Mouse (Mus musculus) intestine, embryonic 14.5 days (tissue): ENCODE results near the gene Cfap36. TPM values are rescaled to one million over a fixed set of nuclear protein-coding genes. Genes with fewer than 3 reads are reported as not detected.

ENCODE experiments used
- ATAC-seq: fragments of 200-750 bp; cut with Nextera tagmentation; replicated peaks from 2 replicates; pipeline ENCODE4 v1.8.0; 2017; ENCODE audit warnings: low read depth, moderate number of reproducible peaks, moderate TSS enrichment, moderate library complexity; ENCODE audit not compliant: low FRiP score, low TSS enrichment
- DNase-seq: peaks from one replicate; pipeline ENCODE4 v3.0.0-alpha.2; 2018; ENCODE audit warnings: low spot score
- H3K27ac ChIP-seq: fragments of 300-500 bp; sonication (generic); 2 replicates; pipeline ENCODE4 v1.5.1; 2014; ENCODE audit warnings: low read depth, mild to moderate bottlenecking, control low read depth
- H3K27me3 ChIP-seq: fragments of 300-500 bp; sonication (generic); replicated peaks from 2 replicates; pipeline ENCODE4 v1.6.1; 2014; ENCODE audit warnings: low read length, control low read depth; ENCODE audit not compliant: control insufficient read depth, insufficient read depth
- H3K36me3 ChIP-seq: fragments of 300-500 bp; sonication (generic); 2 replicates; pipeline ENCODE4 v1.6.1; 2014; ENCODE audit warnings: low read length, control low read depth; ENCODE audit not compliant: control insufficient read depth, insufficient read depth
- H3K4me1 ChIP-seq: fragments of 300-500 bp; sonication (generic); replicated peaks from 2 replicates; pipeline ENCODE4 v1.6.1; 2014; ENCODE audit warnings: low read length, control low read depth, mixed read lengths; ENCODE audit not compliant: control insufficient read depth, insufficient read depth
- H3K4me2 ChIP-seq: fragments of 300-500 bp; sonication (generic); 2 replicates; pipeline ENCODE4 v1.6.1; 2014; ENCODE audit warnings: low read length
- H3K4me3 ChIP-seq: fragments of 300-500 bp; sonication (generic); 2 replicates; pipeline ENCODE4 v1.5.1; 2014; ENCODE audit warnings: low read depth, low read length, control low read depth, mixed read lengths
- H3K9ac ChIP-seq: fragments of 300-500 bp; sonication (generic); 2 replicates; pipeline ENCODE4 v1.6.1; 2014; ENCODE audit warnings: mild to moderate bottlenecking, low read length
- H3K9me3 ChIP-seq: fragments of 300-500 bp; sonication (generic); 2 replicates; pipeline ENCODE4 v1.6.1; 2016; ENCODE audit warnings: low read length, control low read depth; ENCODE audit not compliant: control insufficient read depth
- WGBS: fragments of 180-500 bp; shearing (Covaris S2); extraction: QIAGEN DNeasy Blood & Tissue Kit; methylation state at CpG from one replicate; pipeline ENCODE4 v1.1.7; 2014; 5-methylcytosine and 5-hydroxymethylcytosine counted together
- polyA plus RNA-seq: library from polyadenylated mRNA; unstranded; fragments of >200 nt; fragmentation: Nextera tagmentation; extraction: Ambion mirVana; gene quantifications from 2 replicates; pipeline ENCODE4 v1.2.1, GENCODE M21; 2014

Gene Cfap36
- polyA plus RNA-seq = 38.9 and 41.9 TPM in 2 replicates

DNA sequence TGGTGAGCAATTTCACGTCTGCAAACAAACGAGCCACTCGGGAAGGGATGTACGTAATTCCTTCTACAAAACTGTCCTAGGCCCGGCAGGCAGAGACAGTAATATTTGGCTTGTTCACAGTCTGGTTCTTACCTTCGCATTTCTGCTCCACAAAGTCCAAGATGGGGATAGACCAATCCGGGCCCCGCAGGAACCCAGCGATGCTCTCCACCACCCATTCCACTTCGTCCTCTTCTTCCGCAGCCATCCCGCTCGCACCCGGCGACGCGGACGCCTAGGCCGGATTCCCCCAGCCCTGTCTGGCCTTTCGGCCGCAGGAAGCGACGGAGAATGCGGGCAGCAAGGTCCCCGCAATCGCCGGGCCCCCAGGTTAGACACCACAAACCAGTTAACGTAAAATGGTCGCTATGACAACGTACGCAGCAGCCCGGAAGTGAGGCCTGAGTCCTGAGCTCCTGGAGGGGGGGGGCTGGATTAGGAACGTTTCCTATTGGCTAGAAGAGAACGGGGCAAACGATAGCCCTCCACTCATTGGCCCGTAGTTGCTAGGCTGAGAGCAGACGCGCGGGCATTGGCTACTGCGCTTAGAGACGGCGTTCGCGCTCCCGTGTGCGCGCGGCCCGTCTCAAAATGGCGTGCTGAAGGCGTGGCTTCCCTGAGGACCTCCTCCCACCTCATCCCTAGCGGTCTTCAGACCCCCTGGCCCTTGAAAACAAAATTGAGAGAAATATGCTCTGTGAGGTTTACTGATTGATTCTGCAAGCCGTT lies at the start of gene Cfap36:
Gene Cfap36 (minus strand): TSS at position 527 of the 768 bp plus-strand sequence.
- Histone ChIP-seq H3K27me3 (no peaks in the 10 kb centered on the region), H3K36me3 (peaks cover 18% of the 10 kb centered on the region), H3K4me3 (peak within 1 kb of the TSS; percentile 90), H3K4me1 (peaks cover 10% of the 10 kb centered on the region), H3K27ac (peak within 1 kb of the TSS; percentile 39; the same call in 1 of the 2 replicates), H3K9me3 (no peaks in the 10 kb centered on the region), H3K4me2 (peak within 1 kb of the TSS; percentile 62), H3K9ac (peak within 1 kb of the TSS; percentile 51)
- under 1% methylated on average over 53 of the region's 53 CpGs for WGBS
- DNase-seq = peak; percentile 91
- ATAC-seq = peak; percentile 100

GRCm38 (mm10) chr11:29287305-29287704 lies 40.1 kb upstream of the Cfap36 start:
- no peak for ATAC-seq
- Histone ChIP-seq H3K4me2 (no peak overlapping the region), H3K4me1 (no peaks in the 10 kb centered on the region), H3K27ac (no peak overlapping the region), H3K27me3 (no peaks in the 10 kb centered on the region), H3K36me3 (no peaks in the 10 kb centered on the region), H3K9me3 (no peaks in the 10 kb centered on the region), H3K9ac (no peak overlapping the region), H3K4me3 (no peak overlapping the region)
- DNase-seq = no peak

- ATAC-seq (no peak), DNase-seq (no peak)
- no peak overlapping the region for H3K4me3 ChIP-seq
- no peak overlapping the region for H3K9ac ChIP-seq
- no peaks in the 10 kb centered on the region for H3K9me3 ChIP-seq
- H3K4me2 ChIP-seq = no peak overlapping the region
- H3K27me3 ChIP-seq = no peaks in the 10 kb centered on the region
- no peaks in the 10 kb centered on the region for H3K36me3 ChIP-seq
- H3K27ac ChIP-seq = no peak overlapping the region
- no peaks in the 10 kb centered on the region for H3K4me1 ChIP-seq
Measured at GRCm38 (mm10) chr11:29286040-29286439, 38.8 kb upstream of the Cfap36 start.

GRCm38 (mm10) chr11:29274758-29275157 lies 27.5 kb upstream of the Cfap36 start:
- Histone ChIP-seq H3K4me3 (no peak overlapping the region), H3K4me1 (no peaks in the 10 kb centered on the region), H3K36me3 (no peaks in the 10 kb centered on the region), H3K27ac (no peak overlapping the region), H3K9me3 (peaks cover 5% of the 10 kb centered on the region; the same call in 1 of the 2 replicates), H3K9ac (no peak overlapping the region), H3K27me3 (no peaks in the 10 kb centered on the region), H3K4me2 (no peak overlapping the region)
- no peak for ATAC-seq
- WGBS = 82% methylated on average over 3 of the region's 3 CpGs
- no peak for DNase-seq

- 32% methylated on average over 3 of the region's 3 CpGs for WGBS
- DNase-seq (peak; percentile 64), ATAC-seq (no peak; the same call in 1 of the 2 replicates)
- no peaks in the 10 kb centered on the region for H3K27me3 ChIP-seq
- H3K27ac ChIP-seq = no peak overlapping the region
- peaks cover 5% of the 10 kb centered on the region; the same call in 1 of the 2 replicates for H3K9me3 ChIP-seq
- no peaks in the 10 kb centered on the region for H3K4me1 ChIP-seq
- no peaks in the 10 kb centered on the region for H3K36me3 ChIP-seq
- H3K4me2 ChIP-seq = no peak overlapping the region
- H3K9ac ChIP-seq = no peak overlapping the region
- H3K4me3 ChIP-seq = no peak overlapping the region
Measured at GRCm38 (mm10) chr11:29267824-29268223, 20.6 kb upstream of the Cfap36 start.

- DNase-seq (no peak), ATAC-seq (no peak)
- no peak overlapping the region for H3K27ac ChIP-seq
- H3K4me2 ChIP-seq = no peak overlapping the region
- 83% methylated on average over 1 of the region's 1 CpGs for WGBS
- H3K9ac ChIP-seq = no peak overlapping the region
- H3K27me3 ChIP-seq = no peaks in the 10 kb centered on the region
- H3K36me3 ChIP-seq = no peaks in the 10 kb centered on the region
- H3K4me3 ChIP-seq = no peak overlapping the region
- H3K9me3 ChIP-seq = peaks cover 6% of the 10 kb centered on the region; the same call in 1 of the 2 replicates
- H3K4me1 ChIP-seq = no peaks in the 10 kb centered on the region
Measured at GRCm38 (mm10) chr11:29254643-29255042, 7.4 kb upstream of the Cfap36 start.

DNA sequence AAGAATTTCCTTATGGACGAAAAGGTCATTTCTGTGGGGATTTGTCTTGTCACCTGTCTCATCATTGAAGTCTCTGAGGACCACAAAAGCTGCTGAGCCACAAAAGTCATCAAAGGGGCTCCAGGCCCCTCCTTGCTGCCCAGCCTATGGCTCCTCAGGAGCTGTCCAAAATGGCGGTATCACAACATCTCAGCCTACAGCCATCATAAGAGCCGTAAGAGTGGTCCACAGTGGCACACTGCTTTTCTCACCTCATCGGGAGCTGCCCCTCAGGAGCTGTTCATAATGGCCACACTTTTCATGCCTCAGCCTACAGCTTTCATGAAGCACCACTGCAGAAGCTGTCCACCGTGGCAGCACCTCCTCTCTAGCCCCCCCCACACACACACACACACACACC lies 1.2 kb upstream of the Cfap36 start:
- 98% methylated on average over 5 of the region's 5 CpGs for WGBS
- Histone ChIP-seq H3K9ac (no peak overlapping the region), H3K4me1 (peaks cover 10% of the 10 kb centered on the region), H3K4me2 (no peak overlapping the region), H3K27me3 (no peaks in the 10 kb centered on the region), H3K36me3 (peaks cover 6% of the 10 kb centered on the region; the same call in 1 of the 2 replicates), H3K4me3 (no peak overlapping the region), H3K27ac (no peak overlapping the region), H3K9me3 (peaks cover 2% of the 10 kb centered on the region; the same call in 1 of the 2 replicates)
- ATAC-seq (no peak), DNase-seq (no peak)

- 95% methylated on average over 1 of the region's 1 CpGs for WGBS
- Histone ChIP-seq H3K9ac (no peak overlapping the region), H3K36me3 (peaks cover 11% of the 10 kb centered on the region), H3K27ac (no peak overlapping the region), H3K9me3 (no peaks in the 10 kb centered on the region), H3K4me3 (peak overlapping the region; percentile 90), H3K27me3 (no peaks in the 10 kb centered on the region), H3K4me1 (peaks cover 10% of the 10 kb centered on the region), H3K4me2 (peak overlapping the region; percentile 47)
- DNase-seq (peak; percentile 54), ATAC-seq (peak; percentile 9; the same call in 1 of the 2 replicates)
Measured at GRCm38 (mm10) chr11:29247725-29248124, 516 bp upstream of the Cfap36 start.

DNA sequence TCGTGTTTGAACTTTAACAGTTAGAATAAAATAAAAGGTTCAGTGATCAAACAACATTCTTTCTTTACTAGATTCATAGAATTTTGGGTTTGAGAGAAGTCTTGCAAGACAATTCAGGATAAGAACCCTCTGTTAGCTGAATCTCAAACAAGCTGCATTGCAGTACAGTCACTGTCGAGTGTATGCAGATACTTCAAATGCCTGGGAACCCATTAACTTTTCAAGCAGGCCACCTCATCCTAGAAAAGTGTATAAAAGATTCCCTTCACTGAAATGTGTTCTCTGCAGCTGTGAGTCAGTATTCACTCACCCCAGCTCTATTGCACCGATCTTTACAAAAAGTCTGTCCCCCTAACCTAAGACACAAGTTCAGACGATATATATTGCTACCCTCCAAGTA lies 1.2 kb downstream of the Cfap36 start:
- WGBS = 55% methylated on average over 4 of the region's 4 CpGs
- H3K4me3 ChIP-seq = peak overlapping the region; percentile 90
- H3K4me1 ChIP-seq = peaks cover 10% of the 10 kb centered on the region
- no peak for ATAC-seq
- H3K9me3 ChIP-seq = no peaks in the 10 kb centered on the region
- H3K27me3 ChIP-seq = no peaks in the 10 kb centered on the region
- peak overlapping the region; percentile 51; the same call in 1 of the 2 replicates for H3K9ac ChIP-seq
- H3K36me3 ChIP-seq = peaks cover 25% of the 10 kb centered on the region
- DNase-seq = no peak
- peak overlapping the region; percentile 62 for H3K4me2 ChIP-seq
- H3K27ac ChIP-seq = no peak overlapping the region
